Mouse (Mus musculus): ENCODE measurements at regions not wholly inside any gene's neighbourhood (a gene's known extent, or its start where the extent isn't known, plus 50 kb on each side); places are given as distances from the start of the nearest gene placed in this dataset.
"Not testable (repeated sequence)": the region's sequence is repeated elsewhere in the genome, so short reads cannot be mapped to it uniquely, and the experiment has no call there.

GRCm38 (mm10) chr8:100030358-100030757 is 614.1 kb upstream of the Cdh8 start:
- not testable (repeated sequence) for TF ChIP-seq POLR2A (IDR thresholded peaks at IDR 0.05; ENCODE audit: control insufficient read depth, low read depth, low read length); CTCF (IDR thresholded peaks at IDR 0.05; ENCODE audit: control insufficient read depth, insufficient read depth, insufficient replicate concordance, low read depth, low read length)

Data from testis, adult 2 months (tissue).